Mouse (Mus musculus) MEL (cell line): ENCODE measurements around the gene Pard3.

ENCODE experiments used
- CTCF ChIP-seq, 3 experiments: IDR thresholded peaks in 2 of 3; conservative IDR thresholded peaks in 1 of 3; 2 replicates each; pipeline ENCODE4 v1.5.1; 2011 to 2012; ENCODE audit warnings: low read length in 3 of 3, low read depth in 2 of 3, mild to moderate bottlenecking in 2 of 3, improper control_type of control experiment in 1 of 3, inconsistent platforms in 1 of 3, mixed read lengths in 1 of 3, moderate library complexity in 1 of 3; ENCODE audit not compliant: control insufficient read depth in 1 of 3, insufficient read depth in 1 of 3, poor library complexity in 1 of 3, severe bottlenecking in 1 of 3
- EP300 ChIP-seq, 2 experiments: IDR thresholded peaks; 2 replicates each; pipeline ENCODE4 v1.6.1; 2011; ENCODE audit warnings: improper control_type of control experiment in 2 of 2, low read length in 2 of 2, low read depth in 1 of 2, mild to moderate bottlenecking in 1 of 2
- GABPA ChIP-seq: IDR thresholded peaks from 2 replicates; pipeline ENCODE4 v1.6.1; 2012; ENCODE audit warnings: low read depth, mild to moderate bottlenecking, inconsistent platforms, low read length, improper control_type of control experiment, moderate library complexity
- GATA1 ChIP-seq: IDR thresholded peaks from 2 replicates; pipeline ENCODE4 v1.6.1; 2011; ENCODE audit warnings: low read depth, low read length, improper control_type of control experiment
- HCFC1 ChIP-seq: IDR thresholded peaks from 2 replicates; pipeline ENCODE4 v1.6.1; 2012; ENCODE audit warnings: low read depth, mild to moderate bottlenecking, inconsistent platforms, low read length, improper control_type of control experiment, moderate library complexity
- MAX ChIP-seq: IDR thresholded peaks from 2 replicates; pipeline ENCODE4 v1.6.1; 2011; ENCODE audit warnings: low read length, improper control_type of control experiment
- MXI1 ChIP-seq: IDR thresholded peaks from 2 replicates; pipeline ENCODE4 v1.6.1; 2011; ENCODE audit warnings: mild to moderate bottlenecking, low read depth, low read length, improper control_type of control experiment
- POLR2A ChIP-seq, 2 experiments: IDR thresholded peaks; 2 replicates each; pipeline ENCODE4 v1.6.1; 2011 to 2012; ENCODE audit warnings: low read length in 2 of 2, mild to moderate bottlenecking in 2 of 2, control low read depth in 1 of 2, improper control_type of control experiment in 1 of 2, low read depth in 1 of 2, moderate library complexity in 1 of 2; ENCODE audit not compliant: control insufficient read depth in 1 of 2, insufficient read depth in 1 of 2, poor library complexity in 1 of 2
- POLR2AphosphoS5 ChIP-seq: IDR thresholded peaks from 2 replicates; pipeline ENCODE4 v1.6.1; 2012; ENCODE audit warnings: low read depth, borderline replicate concordance, mild to moderate bottlenecking, inconsistent platforms, low read length, moderate library complexity, mixed read lengths
- TAL1 ChIP-seq: IDR thresholded peaks from 2 replicates; pipeline ENCODE4 v1.6.1; 2012; ENCODE audit warnings: mild to moderate bottlenecking, inconsistent platforms, low read length, moderate library complexity, mixed read lengths
- TCF12 ChIP-seq: IDR thresholded peaks from 2 replicates; pipeline ENCODE4 v1.6.1; 2014; ENCODE audit warnings: low read depth, mild to moderate bottlenecking, inconsistent platforms, low read length, improper control_type of control experiment, moderate library complexity
- ZC3H11A ChIP-seq: IDR thresholded peaks from 2 replicates; pipeline ENCODE4 v1.6.1; 2012; ENCODE audit warnings: low read depth, mild to moderate bottlenecking, inconsistent platforms, low read length, improper control_type of control experiment

GRCm38 (mm10) chr8:127324836-127325570 lies 261.3 kb downstream of the Pard3 start:
- TF ChIP-seq ZC3H11A (no peak), MXI1 (no peak), GATA1 (no peak), TCF12 (no peak), POLR2A (IDR thresholded peaks at IDR 0.05; ENCODE audit: control insufficient read depth in 1 of 2, insufficient read depth in 1 of 2, low read depth in 1 of 2, low read length in 2 of 2, poor library complexity in 1 of 2) (no peak), GABPA (no peak), CTCF (IDR thresholded peaks at IDR 0.05 in 2 of 3, conservative IDR thresholded peaks at IDR 0.05 in 1 of 3; ENCODE audit: control insufficient read depth in 1 of 3, insufficient read depth in 1 of 3, low read depth in 2 of 3, low read length in 3 of 3, poor library complexity in 1 of 3, severe bottlenecking in 1 of 3) (no peak), TAL1 (no peak), POLR2AphosphoS5 (no peak), HCFC1 (no peak), MAX (no peak), EP300 (IDR thresholded peaks at IDR 0.05; ENCODE audit: low read depth in 1 of 2, low read length in 2 of 2) (no peak)
